Mouse (Mus musculus): ENCODE data around the gene Olfr1255. TPM values are rescaled to one million over a fixed set of nuclear protein-coding genes. Genes with fewer than 3 reads are reported as not detected.

The Olfr1255 gene
- not detected in 2 replicates for polyA plus RNA-seq (2015; fragmentation: Nextera tagmentation; extraction: Ambion mirVana)

DNA sequence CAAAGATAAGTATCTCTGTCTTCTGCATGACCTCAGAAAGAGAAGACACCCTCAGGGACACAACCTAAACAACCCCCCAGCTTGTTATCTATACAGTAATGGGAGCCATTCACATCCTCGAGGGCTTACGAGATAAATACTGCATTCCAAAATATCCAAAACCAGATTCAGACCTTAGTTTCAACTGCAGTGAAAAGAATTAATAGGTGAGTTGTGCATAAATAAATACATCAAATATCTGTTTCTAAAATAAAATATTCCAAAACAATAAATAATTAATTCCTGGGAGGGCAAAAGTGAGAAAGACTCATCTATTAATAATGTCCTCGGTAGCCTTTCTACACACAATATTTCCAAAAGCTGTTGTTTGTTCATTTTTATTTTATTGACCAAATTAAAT, at the start of gene Olfr1255:
TSS of gene Olfr1255 (plus strand) at position 301 of the 400 bp plus-strand sequence.
- 82% methylated on average over 3 of the region's 3 CpGs for WGBS

DNA sequence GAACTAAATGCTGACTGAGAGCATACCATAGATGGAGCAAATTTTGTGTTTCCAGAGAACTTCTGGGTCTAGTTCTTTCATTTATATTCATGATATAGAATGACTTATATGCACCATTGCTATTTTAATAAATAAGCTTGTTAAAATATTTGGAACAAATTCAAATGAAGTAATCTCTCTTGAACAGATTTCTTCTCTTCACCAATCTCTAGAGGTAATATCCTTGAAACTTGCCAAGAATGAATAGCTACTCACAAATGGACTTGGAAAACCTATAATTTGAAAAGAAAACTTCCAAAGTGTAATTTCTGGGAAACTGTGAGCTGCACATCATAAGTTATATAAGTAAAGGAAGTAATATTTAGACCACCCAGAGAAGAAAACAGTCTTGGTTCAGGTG, 18.3 kb upstream of the Olfr1255 start, which contains the start of gene Olfr1254:
TSS of gene Olfr1254 (minus strand) at position 101 of the 400 bp plus-strand sequence.
- H3K27me3 ChIP-seq, result no peaks in the 10 kb centered on the region
- ATAC-seq, result no peak
- H3K4me3 ChIP-seq (replicated peaks), result no peak within 1 kb of the TSS
- H3K9ac ChIP-seq (replicated peaks), result no peak within 1 kb of the TSS
- H3K9me3 ChIP-seq, result no peaks in the 10 kb centered on the region
- H3K27ac ChIP-seq, result no peak within 1 kb of the TSS
- no peaks in the 10 kb centered on the region for H3K36me3 ChIP-seq
- H3K4me2 ChIP-seq (replicated peaks), result no peak within 1 kb of the TSS
- H3K4me1 ChIP-seq (replicated peaks), result no peaks in the 10 kb centered on the region

More for the DNA sequence above, at the start of gene Olfr1255:
- H3K4me1 ChIP-seq (replicated peaks), result no peaks in the 10 kb centered on the region
- H3K9ac ChIP-seq (replicated peaks), result no peak within 1 kb of the TSS
- ATAC-seq, result no peak
- no peaks in the 10 kb centered on the region for H3K9me3 ChIP-seq
- H3K27ac ChIP-seq, result no peak within 1 kb of the TSS
- no peak within 1 kb of the TSS for H3K4me2 ChIP-seq (replicated peaks)
- H3K4me3 ChIP-seq (replicated peaks), result no peak within 1 kb of the TSS
- H3K27me3 ChIP-seq, result no peaks in the 10 kb centered on the region
- H3K36me3 ChIP-seq, result no peaks in the 10 kb centered on the region

DNA sequence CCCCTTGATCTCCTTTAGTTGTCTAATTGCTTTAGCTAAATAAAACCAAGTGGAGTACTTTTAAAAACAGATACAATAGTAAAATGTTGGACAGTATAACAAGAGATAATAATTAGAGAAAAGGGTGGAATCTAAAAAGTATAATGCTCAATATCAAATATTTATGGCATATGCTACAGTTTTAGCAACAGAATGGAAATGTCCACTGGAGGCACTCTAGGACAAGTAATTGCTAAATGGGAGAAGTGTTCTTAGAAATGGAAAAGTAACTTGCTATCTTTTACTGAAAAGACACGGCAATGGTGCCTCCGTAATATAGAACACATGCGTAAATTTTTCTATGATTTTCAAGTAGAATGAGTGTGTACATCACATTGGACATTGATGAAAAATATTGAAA, 12.3 kb upstream of the Olfr1255 start:
- no peak for ATAC-seq
- H3K36me3 ChIP-seq, result no peaks in the 10 kb centered on the region
- WGBS, result 95% methylated on average over 3 of the region's 3 CpGs
- H3K27ac ChIP-seq, result no peak overlapping the region
- no peak overlapping the region for H3K4me3 ChIP-seq (replicated peaks)
- no peak overlapping the region for H3K9ac ChIP-seq (replicated peaks)
- no peaks in the 10 kb centered on the region for H3K4me1 ChIP-seq (replicated peaks)
- no peak overlapping the region for H3K4me2 ChIP-seq (replicated peaks)
- no peaks in the 10 kb centered on the region for H3K27me3 ChIP-seq
- no peaks in the 10 kb centered on the region for H3K9me3 ChIP-seq

DNA sequence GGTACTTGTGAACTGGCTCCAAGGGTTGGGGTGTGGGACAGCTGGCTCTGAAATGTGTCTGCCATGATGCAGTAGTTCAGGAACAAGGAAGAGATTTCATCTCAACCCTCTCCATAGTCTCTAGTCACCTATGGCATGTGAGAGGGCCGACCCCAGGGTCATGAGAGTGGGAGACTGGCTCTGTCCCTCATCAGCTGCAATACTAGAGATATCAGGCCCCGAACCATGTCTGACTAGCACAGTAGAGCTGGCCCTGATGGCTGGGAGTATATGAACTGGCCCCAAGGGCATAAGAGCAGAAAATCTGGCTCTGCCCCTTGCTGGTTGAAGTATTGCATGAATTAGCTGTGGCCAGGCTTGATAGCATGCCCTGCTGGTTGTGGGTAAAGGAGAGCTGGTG, 1.1 kb upstream of the Olfr1255 start:
- H3K27ac ChIP-seq, result no peak overlapping the region
- no peak overlapping the region for H3K4me3 ChIP-seq (replicated peaks)
- H3K27me3 ChIP-seq, result no peaks in the 10 kb centered on the region
- ATAC-seq, result no peak
- H3K4me2 ChIP-seq (replicated peaks), result no peak overlapping the region
- H3K4me1 ChIP-seq (replicated peaks), result no peaks in the 10 kb centered on the region
- no peaks in the 10 kb centered on the region for H3K36me3 ChIP-seq
- 86% methylated on average over 2 of the region's 2 CpGs for WGBS
- H3K9ac ChIP-seq (replicated peaks), result no peak overlapping the region
- H3K9me3 ChIP-seq, result no peaks in the 10 kb centered on the region

DNA sequence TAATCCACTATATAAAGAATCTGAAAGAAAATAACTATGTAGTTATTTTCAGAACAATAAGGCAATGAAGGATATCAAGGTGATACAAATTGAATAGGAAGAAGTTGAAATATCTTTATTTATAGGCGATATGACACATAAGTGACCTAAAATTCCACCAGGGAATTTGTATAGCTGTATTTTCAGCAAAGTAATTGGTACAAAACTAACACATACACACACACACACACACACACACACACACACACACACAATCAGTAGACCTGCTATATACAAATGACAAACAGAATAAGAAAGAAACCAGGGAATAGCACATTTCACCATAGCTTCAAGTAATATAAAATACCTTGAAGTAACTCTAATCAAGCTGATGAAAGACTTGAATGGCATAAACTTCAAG, 8.4 kb downstream of the Olfr1255 start:
- H3K27ac ChIP-seq, result no peak overlapping the region
- no peak overlapping the region for H3K4me3 ChIP-seq (replicated peaks)
- H3K36me3 ChIP-seq, result no peaks in the 10 kb centered on the region
- no peak overlapping the region for H3K4me2 ChIP-seq (replicated peaks)
- no peaks in the 10 kb centered on the region for H3K9me3 ChIP-seq
- no peaks in the 10 kb centered on the region for H3K27me3 ChIP-seq
- no peaks in the 10 kb centered on the region for H3K4me1 ChIP-seq (replicated peaks)
- H3K9ac ChIP-seq (replicated peaks), result no peak overlapping the region
- no peak for ATAC-seq
- 80% methylated on average over 1 of the region's 1 CpGs for WGBS

DNA sequence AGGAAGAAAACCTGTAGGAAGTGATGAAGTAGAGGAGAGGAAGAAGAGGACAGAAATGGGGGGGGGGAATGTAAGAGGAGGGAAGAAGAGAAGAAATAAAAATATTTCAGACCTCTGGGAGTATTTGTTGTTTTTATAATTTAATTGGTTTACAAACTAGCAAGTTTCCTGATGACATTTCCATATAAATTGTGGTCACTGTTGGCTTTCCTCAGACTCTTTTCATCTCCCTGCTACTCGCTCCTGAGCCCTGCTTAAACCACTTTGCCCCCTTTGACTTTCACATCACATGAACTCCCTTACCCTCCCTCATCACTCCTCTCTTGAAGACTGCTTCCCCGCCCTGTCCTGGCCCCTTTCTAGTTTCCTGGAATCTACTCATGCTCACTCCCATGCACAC, 29.6 kb downstream of the Olfr1255 start, which contains the start of gene Olfr1256:
TSS of gene Olfr1256 (minus strand) at position 101 of the 400 bp plus-strand sequence.
- WGBS, result 64% methylated on average over 2 of the region's 2 CpGs
- Histone ChIP-seq H3K27ac (no peak within 1 kb of the TSS), H3K27me3 (no peaks in the 10 kb centered on the region), H3K4me1 (replicated peaks) (no peaks in the 10 kb centered on the region), H3K36me3 (no peaks in the 10 kb centered on the region), H3K9ac (replicated peaks) (no peak within 1 kb of the TSS), H3K4me2 (replicated peaks) (no peak within 1 kb of the TSS), H3K9me3 (no peaks in the 10 kb centered on the region), H3K4me3 (replicated peaks) (no peak within 1 kb of the TSS)
- no peak for ATAC-seq

DNA sequence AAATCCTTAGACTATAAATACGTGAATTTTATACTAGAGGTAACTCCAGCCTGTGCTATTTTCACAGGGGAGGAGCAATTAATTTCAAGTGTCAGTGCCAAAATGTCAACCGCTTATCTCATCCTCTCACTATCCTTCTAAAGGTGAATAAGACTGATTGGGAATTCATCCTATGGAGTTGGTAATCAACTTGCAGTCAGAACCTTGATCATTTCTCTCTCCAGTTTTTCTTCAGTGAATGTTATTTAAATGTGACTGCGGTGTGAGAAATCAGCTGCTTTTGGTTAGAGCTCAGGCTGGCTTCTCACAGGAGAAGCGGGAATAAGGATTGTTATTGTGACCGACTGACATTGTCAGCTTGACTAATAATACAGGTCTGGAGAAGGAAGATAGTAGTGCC, 36.3 kb downstream of the Olfr1255 start, which contains the start of gene Olfr48:
TSS of gene Olfr48 (minus strand) at position 101 of the 400 bp plus-strand sequence.
- Histone ChIP-seq H3K27ac (no peak within 1 kb of the TSS), H3K27me3 (no peaks in the 10 kb centered on the region), H3K36me3 (no peaks in the 10 kb centered on the region), H3K4me3 (replicated peaks) (no peak within 1 kb of the TSS), H3K9ac (replicated peaks) (no peak within 1 kb of the TSS), H3K4me2 (replicated peaks) (no peak within 1 kb of the TSS), H3K4me1 (replicated peaks) (no peaks in the 10 kb centered on the region), H3K9me3 (no peaks in the 10 kb centered on the region)
- WGBS, result 86% methylated on average over 5 of the region's 5 CpGs
- no peak for ATAC-seq

DNA sequence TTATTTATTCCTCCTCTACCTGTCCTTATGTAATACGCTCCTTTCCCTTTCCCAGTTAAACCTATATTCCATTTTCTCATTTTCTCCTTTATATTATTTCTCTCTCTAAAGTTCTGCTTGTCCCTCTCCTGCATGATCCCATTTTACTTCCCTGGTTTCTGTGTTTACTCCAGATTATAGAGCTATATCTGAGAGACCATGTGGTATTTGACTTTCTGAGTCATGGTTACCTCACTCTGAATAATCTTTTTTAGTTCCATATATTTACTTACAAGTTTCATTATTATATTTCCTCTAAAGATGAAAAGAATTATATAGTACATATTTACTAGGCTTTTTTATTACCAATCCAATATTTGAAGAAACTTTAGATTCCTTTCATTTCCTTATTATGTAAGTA, 37.4 kb downstream of the Olfr1255 start:
- no peak overlapping the region for H3K4me2 ChIP-seq (replicated peaks)
- H3K27me3 ChIP-seq, result no peaks in the 10 kb centered on the region
- no peak for ATAC-seq
- H3K9ac ChIP-seq (replicated peaks), result no peak overlapping the region
- no peaks in the 10 kb centered on the region for H3K9me3 ChIP-seq
- H3K27ac ChIP-seq, result no peak overlapping the region
- no peaks in the 10 kb centered on the region for H3K36me3 ChIP-seq
- no peak overlapping the region for H3K4me3 ChIP-seq (replicated peaks)
- no peaks in the 10 kb centered on the region for H3K4me1 ChIP-seq (replicated peaks)
- 94% methylated on average over 1 of the region's 1 CpGs for WGBS

Other genes with a start within 250 kb of the Olfr1255 start
- not detected in 2 replicates for gene Olfr1245, start 233.6 kb upstream of the Olfr1255 start, polyA plus RNA-seq (2015; fragmentation: Nextera tagmentation; extraction: Ambion mirVana)
- gene Olfr1246, start 218.9 kb upstream of the Olfr1255 start, polyA plus RNA-seq (2015; fragmentation: Nextera tagmentation; extraction: Ambion mirVana), result not detected in 2 replicates
- gene Olfr1247, start 197.9 kb upstream of the Olfr1255 start, polyA plus RNA-seq (2015; fragmentation: Nextera tagmentation; extraction: Ambion mirVana), result not detected in 2 replicates
- not detected in 2 replicates for gene Olfr1248, start 193.8 kb upstream of the Olfr1255 start, polyA plus RNA-seq (2015; fragmentation: Nextera tagmentation; extraction: Ambion mirVana)
- gene Olfr1249, start 177.1 kb upstream of the Olfr1255 start, polyA plus RNA-seq (2015; fragmentation: Nextera tagmentation; extraction: Ambion mirVana), result not detected in 2 replicates
- not detected in 2 replicates for gene Olfr1250, start 150.6 kb upstream of the Olfr1255 start, polyA plus RNA-seq (2015; fragmentation: Nextera tagmentation; extraction: Ambion mirVana)
- gene Olfr1251, start 140.1 kb upstream of the Olfr1255 start, polyA plus RNA-seq (2015; fragmentation: Nextera tagmentation; extraction: Ambion mirVana), result not detected in 2 replicates
- gene Olfr1252, start 87.0 kb upstream of the Olfr1255 start, polyA plus RNA-seq (2015; fragmentation: Nextera tagmentation; extraction: Ambion mirVana), result not detected in 2 replicates
- gene Olfr1253, start 55.0 kb upstream of the Olfr1255 start, polyA plus RNA-seq (2015; fragmentation: Nextera tagmentation; extraction: Ambion mirVana), result not detected in 2 replicates
- gene Olfr1254, start 18.4 kb upstream of the Olfr1255 start, polyA plus RNA-seq (2015; fragmentation: Nextera tagmentation; extraction: Ambion mirVana), result not detected in 2 replicates
- 0.03 and 0.13 TPM in 2 replicates for gene Olfr1256, start 29.5 kb downstream of the Olfr1255 start, polyA plus RNA-seq (2015; fragmentation: Nextera tagmentation; extraction: Ambion mirVana)
- not detected in 2 replicates for gene Olfr48, start 36.2 kb downstream of the Olfr1255 start, polyA plus RNA-seq (2015; fragmentation: Nextera tagmentation; extraction: Ambion mirVana)
- not detected in 2 replicates for gene Olfr1257, start 66.4 kb downstream of the Olfr1255 start, polyA plus RNA-seq (2015; fragmentation: Nextera tagmentation; extraction: Ambion mirVana)
- gene Olfr1258, start 115.3 kb downstream of the Olfr1255 start, polyA plus RNA-seq (2015; fragmentation: Nextera tagmentation; extraction: Ambion mirVana), result not detected in 2 replicates
- gene Olfr1259, start 136.6 kb downstream of the Olfr1255 start, polyA plus RNA-seq (2015; fragmentation: Nextera tagmentation; extraction: Ambion mirVana), result not detected in 2 replicates
- gene Olfr1260, start 162.3 kb downstream of the Olfr1255 start, polyA plus RNA-seq (2015; fragmentation: Nextera tagmentation; extraction: Ambion mirVana), result not detected in 2 replicates
- not detected in 2 replicates for gene Olfr1261, start 179.2 kb downstream of the Olfr1255 start, polyA plus RNA-seq (2015; fragmentation: Nextera tagmentation; extraction: Ambion mirVana)
- not detected in 2 replicates for gene Olfr1262, start 188.1 kb downstream of the Olfr1255 start, polyA plus RNA-seq (2015; fragmentation: Nextera tagmentation; extraction: Ambion mirVana)
- not detected in 2 replicates for gene Olfr1263, start 200.1 kb downstream of the Olfr1255 start, polyA plus RNA-seq (2015; fragmentation: Nextera tagmentation; extraction: Ambion mirVana)
- gene Olfr1264, start 213.5 kb downstream of the Olfr1255 start, polyA plus RNA-seq (2015; fragmentation: Nextera tagmentation; extraction: Ambion mirVana), result not detected in 2 replicates
- not detected in 2 replicates for gene Olfr1265, start 223.3 kb downstream of the Olfr1255 start, polyA plus RNA-seq (2015; fragmentation: Nextera tagmentation; extraction: Ambion mirVana)

All from midbrain, embryonic 13.5 days (tissue).